Mouse (Mus musculus): ENCODE results near the gene Rtn4.

GRCm38 (mm10) chr11:29725167-29725566, 32.4 kb downstream of the Rtn4 start:
- TF ChIP-seq CTCF (IDR thresholded peaks at IDR 0.05; ENCODE audit: low read depth, low read length) (no peak), GATA1 (IDR thresholded peaks at IDR 0.05; ENCODE audit: borderline replicate concordance, low read length) (no peak), TAL1 (conservative IDR thresholded peaks at IDR 0.05; ENCODE audit: low read depth, low read length) (no peak)

Data from G1E (cell line).